Mouse (Mus musculus): ENCODE measurements at regions not wholly inside any gene's neighbourhood (a gene's known extent, or its start where the extent isn't known, plus 50 kb on each side); places are given as distances from the start of the nearest gene placed in this dataset.

GRCm38 (mm10) chr9:46845276-46845675 is 153.3 kb upstream of the Gm4791 start:
- TF ChIP-seq CTCF (conservative IDR thresholded peaks at IDR 0.05; ENCODE audit: low read length) (no peak), NANOG (IDR thresholded peaks at IDR 0.05; ENCODE audit: borderline replicate concordance, low read length) (no peak)
